Mouse (Mus musculus) olfactory bulb, adult 2 months (tissue): ENCODE results near the gene Shh. TPM values are rescaled to one million over a fixed set of nuclear protein-coding genes. Genes with fewer than 3 reads are reported as not detected.

Experiments used
- H3K27ac ChIP-seq: fragments of 200-500 bp; 2 replicates; pipeline ENCODE4 v1.5.1; 2012; ENCODE audit warnings: low read depth, low read length; ENCODE audit not compliant: insufficient read depth
- H3K4me1 ChIP-seq: fragments of 200-500 bp; 2 replicates; pipeline ENCODE4 v1.6.1; 2012; ENCODE audit warnings: low read length; ENCODE audit not compliant: control insufficient read depth, insufficient read depth
- H3K4me3 ChIP-seq: fragments of 200-500 bp; 2 replicates; pipeline ENCODE4 v1.5.1; 2012; ENCODE audit warnings: mild to moderate bottlenecking, low read depth, low read length, moderate library complexity; ENCODE audit not compliant: insufficient read depth
- CTCF ChIP-seq: fragments of 200-500 bp; IDR thresholded peaks from 2 replicates; pipeline ENCODE4 v1.5.1; 2012; ENCODE audit warnings: low read depth, mild to moderate bottlenecking, low read length, moderate library complexity; ENCODE audit not compliant: insufficient read depth
- POLR2A ChIP-seq: fragments of 200-500 bp; IDR thresholded peaks from 2 replicates; pipeline ENCODE4 v1.6.1; 2012; ENCODE audit warnings: mild to moderate bottlenecking, low read depth, low read length, moderate library complexity; ENCODE audit not compliant: insufficient read depth
- WGBS: fragments of 180-500 bp; shearing (Covaris S2); methylation state at CpG from one replicate; pipeline ENCODE4 v1.1.7; 2018; 5-methylcytosine and 5-hydroxymethylcytosine counted together
- polyA plus RNA-seq: library from polyadenylated mRNA; stranded (reverse); fragments of >200 nt; gene quantifications from 2 replicates; pipeline ENCODE4 v1.2.4, GENCODE M21; 2012; ENCODE audit warnings: low replicate concordance; ENCODE audit not compliant: missing spikeins, insufficient read depth, insufficient read length

The Shh gene
- polyA plus RNA-seq, 1 experiment, result not detected

DNA sequence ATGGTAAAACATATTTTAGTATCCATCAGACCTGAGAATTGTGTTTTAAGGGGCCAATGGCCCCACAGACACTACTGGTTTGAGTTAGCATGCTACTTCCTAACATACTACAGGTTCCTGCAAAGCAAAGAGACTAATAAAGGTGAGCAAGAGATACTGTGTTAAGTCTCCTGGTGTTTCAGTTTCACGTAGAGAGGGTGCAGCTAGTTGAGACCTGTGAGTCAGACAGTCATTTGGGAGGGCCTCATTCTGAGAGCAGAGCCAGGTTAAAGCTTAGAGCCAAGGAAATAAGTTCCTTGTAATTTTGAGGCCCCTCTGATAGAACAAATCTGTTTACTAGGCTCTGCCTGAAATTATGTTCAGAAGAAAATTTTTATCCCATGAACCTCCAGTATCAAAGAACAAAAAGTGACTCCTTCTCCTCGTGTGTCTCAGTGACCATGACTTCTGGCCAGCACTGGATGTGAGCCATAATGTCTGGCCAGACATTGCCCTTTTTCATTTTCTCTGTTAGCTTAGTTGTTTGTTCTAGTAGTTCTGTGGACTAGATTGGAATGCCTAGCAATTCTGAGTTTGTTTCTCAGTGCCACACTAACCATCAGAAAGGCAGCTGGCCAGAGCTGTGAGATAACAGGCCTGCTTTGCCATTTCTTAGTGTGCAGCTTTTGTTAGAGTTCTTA, 54.9 kb downstream of the Shh start:
- Histone ChIP-seq H3K4me1 (peaks cover 3% of the 10 kb centered on the region; the same call in 1 of the 2 replicates), H3K4me3 (no peak overlapping the region), H3K27ac (no peak overlapping the region)
- WGBS, result 51% methylated on average over 2 of the region's 2 CpGs
- TF ChIP-seq CTCF (no peak), POLR2A (no peak)

Other genes with a start within 250 kb of the Shh start
- not detected in 2 replicates for gene Cnpy1, start 221.4 kb downstream of the Shh start, polyA plus RNA-seq
- gene Rbm33, start 150.1 kb downstream of the Shh start, polyA plus RNA-seq, result not detected in 2 replicates